Mouse (Mus musculus): ENCODE results near the gene Cog5.

- peak; percentile 48 for TF ChIP-seq CTCF (IDR thresholded peaks at IDR 0.05; ENCODE audit: low read depth)
- TF ChIP-seq EP300 (IDR thresholded peaks at IDR 0.05; ENCODE audit: low read depth) = no peak
Measured at GRCm38 (mm10) chr12:31620106-31620505, 34.6 kb upstream of the Cog5 start.
